Mouse (Mus musculus) liver, embryonic 11.5 days (tissue): ENCODE data around the gene Orc1. TPM values are rescaled to one million over a fixed set of nuclear protein-coding genes. Genes with fewer than 3 reads are reported as not detected.

Experiments
- ATAC-seq: fragments of 200-750 bp; cut with Nextera tagmentation; replicated peaks from 2 replicates; pipeline ENCODE4 v1.8.0; 2017; ENCODE audit warnings: moderate number of reproducible peaks, mild to moderate bottlenecking, moderate TSS enrichment, moderate library complexity; ENCODE audit not compliant: low FRiP score
- DNase-seq: peaks from one replicate; pipeline ENCODE4 v3.0.0-alpha.2; 2017; ENCODE audit warnings: low spot score
- H3K27ac ChIP-seq: fragments of 300-500 bp; sonication (generic); 2 replicates; pipeline ENCODE4 v1.5.1; 2014; ENCODE audit warnings: mild to moderate bottlenecking, low read depth, low read length, control low read depth
- H3K27me3 ChIP-seq: fragments of 300-500 bp; sonication (generic); replicated peaks from 2 replicates; pipeline ENCODE4 v1.6.1; 2014; ENCODE audit warnings: low read length, mixed read lengths; ENCODE audit not compliant: control insufficient read depth, insufficient read depth
- H3K36me3 ChIP-seq: fragments of 300-500 bp; sonication (generic); 2 replicates; pipeline ENCODE4 v1.6.1; 2014; ENCODE audit warnings: mild to moderate bottlenecking, low read length, moderate library complexity, mixed read lengths; ENCODE audit not compliant: control insufficient read depth, insufficient read depth
- H3K4me1 ChIP-seq: fragments of 300-500 bp; sonication (generic); replicated peaks from 2 replicates; pipeline ENCODE4 v1.6.1; 2014; ENCODE audit warnings: low read length, mixed read lengths; ENCODE audit not compliant: control insufficient read depth, insufficient read depth
- H3K4me2 ChIP-seq: fragments of 300-500 bp; sonication (generic); 2 replicates; pipeline ENCODE4 v1.6.1; 2014; ENCODE audit warnings: mild to moderate bottlenecking, control low read depth, moderate library complexity
- H3K4me3 ChIP-seq: fragments of 300-500 bp; sonication (generic); 2 replicates; pipeline ENCODE4 v1.5.1; 2014; ENCODE audit warnings: low read depth, low read length, control low read depth
- H3K9ac ChIP-seq: fragments of 300-500 bp; sonication (generic); 2 replicates; pipeline ENCODE4 v1.6.1; 2014; ENCODE audit warnings: low read depth, low read length, control low read depth
- H3K9me3 ChIP-seq: fragments of 300-500 bp; sonication (generic); 2 replicates; pipeline ENCODE4 v1.6.1; 2016; ENCODE audit warnings: low read length, inconsistent platforms, mixed read lengths; ENCODE audit not compliant: control insufficient read depth
- WGBS: fragments of 180-500 bp; shearing (Covaris S2); extraction: QIAGEN DNeasy Blood & Tissue Kit; methylation state at CpG from one replicate; pipeline ENCODE4 v1.1.7; 2014; 5-methylcytosine and 5-hydroxymethylcytosine counted together
- polyA plus RNA-seq: library from polyadenylated mRNA; unstranded; fragments of >200 nt; fragmentation: Nextera tagmentation; extraction: Ambion mirVana; gene quantifications from 2 replicates; pipeline ENCODE4 v1.2.1, GENCODE M21; 2014

The Orc1 gene
- polyA plus RNA-seq, 1 experiment from 2014 or later, result 30.2 TPM

GRCm38 (mm10) chr4:108664407-108664806, 85.2 kb downstream of the Orc1 start:
- no peak; the same call in 1 of the 2 replicates for ATAC-seq
- no peak for DNase-seq

More at GRCm38 (mm10) chr4:108664407-108664806, 85.2 kb downstream of the Orc1 start:
- H3K4me2 ChIP-seq, result no peak overlapping the region
- 66% methylated on average over 2 of the region's 2 CpGs for WGBS
- no peak overlapping the region for H3K4me3 ChIP-seq
- no peaks in the 10 kb centered on the region for H3K27me3 ChIP-seq
- no peaks in the 10 kb centered on the region for H3K9me3 ChIP-seq
- H3K4me1 ChIP-seq, result no peaks in the 10 kb centered on the region
- H3K9ac ChIP-seq, result no peak overlapping the region
- no peaks in the 10 kb centered on the region for H3K36me3 ChIP-seq
- no peak overlapping the region for H3K27ac ChIP-seq

Other genes with a start within 250 kb of the Orc1 start
- 1.0 and 1.9 TPM in 2 replicates for gene Shisal2a, start 196.1 kb upstream of the Orc1 start, polyA plus RNA-seq
- 21.5 and 21.8 TPM in 2 replicates for gene Gpx7, start 172.5 kb upstream of the Orc1 start, polyA plus RNA-seq
- gene Tut4, start 120.0 kb upstream of the Orc1 start, polyA plus RNA-seq, result 39.1 and 49.7 TPM in 2 replicates
- gene Prpf38a, start 87 bp upstream of the Orc1 start, polyA plus RNA-seq, result 89.0 and 96.2 TPM in 2 replicates
- 24.7 and 27.8 TPM in 2 replicates for gene Cc2d1b, start 40.5 kb downstream of the Orc1 start, polyA plus RNA-seq
- gene 3110021N24Rik, start 140.2 kb downstream of the Orc1 start, polyA plus RNA-seq, result 0.35 and 0.47 TPM in 2 replicates
- 1.2 and 1.9 TPM in 2 replicates for gene Zfyve9, start 201.4 kb downstream of the Orc1 start, polyA plus RNA-seq